Mouse (Mus musculus) neural tube, embryonic 12.5 days (tissue): ENCODE measurements at regions not wholly inside any gene's neighbourhood (a gene's known extent, or its start where the extent isn't known, plus 50 kb on each side); places are given as distances from the start of the nearest gene placed in this dataset.
"Not testable (repeated sequence)": the region's sequence is repeated elsewhere in the genome, so short reads cannot be mapped to it uniquely, and the experiment has no call there.

Experiments
- ATAC-seq: fragments of 200-750 bp; cut with Nextera tagmentation; 2 replicates; pipeline ENCODE4 v1.8.0; 2017; ENCODE audit warnings: low read depth, mild to moderate bottlenecking, moderate TSS enrichment, moderate library complexity; ENCODE audit not compliant: low FRiP score
- H3K27ac ChIP-seq: fragments of 300-500 bp; sonication (generic); 2 replicates; pipeline ENCODE4 v1.5.1; 2016
- H3K27me3 ChIP-seq: fragments of 300-500 bp; sonication (generic); replicated peaks from 2 replicates; pipeline ENCODE4 v1.6.1; 2016; ENCODE audit warnings: mild to moderate bottlenecking
- H3K36me3 ChIP-seq: fragments of 300-500 bp; sonication (generic); 2 replicates; pipeline ENCODE4 v1.6.1; 2016; ENCODE audit warnings: mild to moderate bottlenecking
- H3K4me1 ChIP-seq: fragments of 300-500 bp; sonication (generic); 2 replicates; pipeline ENCODE4 v1.6.1; 2016
- H3K4me2 ChIP-seq: fragments of 300-500 bp; sonication (generic); replicated peaks from 2 replicates; pipeline ENCODE4 v1.6.1; 2016; ENCODE audit warnings: mild to moderate bottlenecking
- H3K4me3 ChIP-seq: fragments of 300-500 bp; sonication (generic); 2 replicates; pipeline ENCODE4 v1.5.1; 2016
- H3K9ac ChIP-seq: fragments of 300-500 bp; sonication (generic); 2 replicates; pipeline ENCODE4 v1.6.1; 2016; ENCODE audit warnings: mild to moderate bottlenecking
- H3K9me3 ChIP-seq: fragments of 300-500 bp; sonication (generic); 2 replicates; pipeline ENCODE4 v1.6.1; 2016; ENCODE audit warnings: mild to moderate bottlenecking
- WGBS: fragments of 180-500 bp; shearing (Covaris S2); methylation state at CpG from one replicate; pipeline ENCODE4 v1.1.7; 2016; 5-methylcytosine and 5-hydroxymethylcytosine counted together

GRCm38 (mm10) chr9:12611994-12612393 lies 633.6 kb downstream of the Jrkl start:
- not testable (repeated sequence) for H3K36me3 ChIP-seq, ATAC-seq, H3K27me3 ChIP-seq, H3K4me2 ChIP-seq, H3K9me3 ChIP-seq, H3K4me1 ChIP-seq, H3K4me3 ChIP-seq, H3K27ac ChIP-seq, H3K9ac ChIP-seq
- WGBS = 88% methylated on average over 8 of the region's 8 CpGs

GRCm38 (mm10) chr9:12598113-12598650 lies 647.4 kb downstream of the Jrkl start:
- no peak overlapping the region for H3K27ac ChIP-seq
- H3K36me3 ChIP-seq = no peaks in the 10 kb centered on the region
- no peaks in the 10 kb centered on the region for H3K4me1 ChIP-seq
- WGBS = 44% methylated on average over 3 of the region's 3 CpGs
- no peaks in the 10 kb centered on the region for H3K27me3 ChIP-seq
- no peak overlapping the region for H3K4me2 ChIP-seq
- no peak for ATAC-seq
- H3K9me3 ChIP-seq = no peaks in the 10 kb centered on the region
- no peak overlapping the region for H3K9ac ChIP-seq
- no peak overlapping the region for H3K4me3 ChIP-seq

GRCm38 (mm10) chr9:12587289-12588057 lies 658.2 kb downstream of the Jrkl start:
- no peaks in the 10 kb centered on the region for H3K4me1 ChIP-seq
- peak; percentile 89 for ATAC-seq
- H3K27ac ChIP-seq = no peak overlapping the region
- H3K36me3 ChIP-seq = no peaks in the 10 kb centered on the region
- no peak overlapping the region for H3K4me3 ChIP-seq
- 0 out of 2 replicates have a peak, but pooled peaks cover 3% of the 10 kb centered on the region for H3K27me3 ChIP-seq
- no peak overlapping the region for H3K4me2 ChIP-seq
- H3K9me3 ChIP-seq = no peaks in the 10 kb centered on the region
- no peak overlapping the region for H3K9ac ChIP-seq
